Mouse (Mus musculus): ENCODE measurements at regions not wholly inside any gene's neighbourhood (a gene's known extent, or its start where the extent isn't known, plus 50 kb on each side); places are given as distances from the start of the nearest gene placed in this dataset.
A peak's percentile ranks its signal among the peaks of the same experiment; 100 is the strongest.

GRCm38 (mm10) chr9:50421572-50422285 is 72.6 kb upstream of the Plet1 start:
- Histone ChIP-seq H3K27ac (replicated peaks; ENCODE audit: low read depth, low read length) (no peak overlapping the region), H3K4me3 (ENCODE audit: low read depth, low read length) (no peak overlapping the region), H3K4me1 (ENCODE audit: control insufficient read depth, insufficient read depth, low read length) (no peaks in the 10 kb centered on the region), H3K9ac (ENCODE audit: low read length) (no peak overlapping the region), H3K36me3 (ENCODE audit: control insufficient read depth, insufficient read depth, low read length) (no peaks in the 10 kb centered on the region), H3K27me3 (ENCODE audit: control insufficient read depth, insufficient read depth, low read length) (no peaks in the 10 kb centered on the region), H3K4me2 (ENCODE audit: low read depth, severe bottlenecking) (no peak overlapping the region), H3K9me3 (ENCODE audit: control insufficient read depth, low read length) (no peaks in the 10 kb centered on the region)
- ATAC-seq (ENCODE audit: insufficient number of reproducible peaks, low FRiP score, low TSS enrichment, low read depth) (peak; percentile 73; the same call in 1 of the 2 replicates), DNase-seq (ENCODE audit: low spot score) (peak; percentile 56)
- WGBS = 62% methylated on average over 23 of the region's 23 CpGs

- no peaks in the 10 kb centered on the region for H3K27me3 ChIP-seq (ENCODE audit: control insufficient read depth, insufficient read depth, low read length)
- H3K27ac ChIP-seq (replicated peaks; ENCODE audit: low read depth, low read length) = no peak overlapping the region
- H3K9ac ChIP-seq (ENCODE audit: low read length) = no peak overlapping the region
- no peaks in the 10 kb centered on the region for H3K9me3 ChIP-seq (ENCODE audit: control insufficient read depth, low read length)
- H3K4me3 ChIP-seq (ENCODE audit: low read depth, low read length) = no peak overlapping the region
- no peaks in the 10 kb centered on the region for H3K4me1 ChIP-seq (ENCODE audit: control insufficient read depth, insufficient read depth, low read length)
- no peaks in the 10 kb centered on the region for H3K36me3 ChIP-seq (ENCODE audit: control insufficient read depth, insufficient read depth, low read length)
- WGBS = 41% methylated on average over 4 of the region's 4 CpGs
- no peak for ATAC-seq (ENCODE audit: insufficient number of reproducible peaks, low FRiP score, low TSS enrichment, low read depth)
- no peak for DNase-seq (ENCODE audit: low spot score)
- H3K4me2 ChIP-seq (ENCODE audit: low read depth, severe bottlenecking) = no peak overlapping the region
Measured at GRCm38 (mm10) chr9:50425866-50426495, 68.3 kb upstream of the Plet1 start.

DNA sequence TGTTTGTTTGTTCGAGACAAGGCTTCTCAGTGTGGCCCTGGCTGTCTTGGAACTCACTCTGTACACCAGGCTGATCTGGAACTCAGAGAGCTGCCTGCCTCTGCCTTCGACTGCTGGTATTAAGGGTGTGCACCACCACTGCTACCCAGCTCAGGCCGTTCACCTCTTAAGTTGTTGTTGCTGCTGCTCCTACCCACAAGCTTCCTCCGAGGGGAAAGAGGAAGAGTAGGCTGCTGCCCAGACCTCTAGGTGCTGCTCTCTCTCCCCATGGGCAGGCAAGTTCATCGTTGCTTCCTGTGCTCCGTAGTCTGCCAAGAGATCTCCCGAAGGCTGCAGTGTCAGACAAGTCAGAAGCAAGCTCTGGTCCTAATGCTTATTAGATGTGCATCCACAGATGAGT is 64.2 kb upstream of the Plet1 start:
- Histone ChIP-seq H3K4me1 (ENCODE audit: control insufficient read depth, insufficient read depth, low read length) (no peaks in the 10 kb centered on the region), H3K36me3 (ENCODE audit: control insufficient read depth, insufficient read depth, low read length) (no peaks in the 10 kb centered on the region), H3K9me3 (ENCODE audit: control insufficient read depth, low read length) (no peaks in the 10 kb centered on the region), H3K4me3 (ENCODE audit: low read depth, low read length) (no peak overlapping the region), H3K27me3 (ENCODE audit: control insufficient read depth, insufficient read depth, low read length) (no peaks in the 10 kb centered on the region), H3K27ac (replicated peaks; ENCODE audit: low read depth, low read length) (no peak overlapping the region), H3K9ac (ENCODE audit: low read length) (no peak overlapping the region), H3K4me2 (ENCODE audit: low read depth, severe bottlenecking) (no peak overlapping the region)
- 79% methylated on average over 7 of the region's 7 CpGs for WGBS
- DNase-seq (ENCODE audit: low spot score) (no peak), ATAC-seq (ENCODE audit: insufficient number of reproducible peaks, low FRiP score, low TSS enrichment, low read depth) (no peak)

- Histone ChIP-seq H3K9me3 (ENCODE audit: control insufficient read depth, low read length) (no peaks in the 10 kb centered on the region), H3K27me3 (ENCODE audit: control insufficient read depth, insufficient read depth, low read length) (no peaks in the 10 kb centered on the region), H3K4me3 (ENCODE audit: low read depth, low read length) (no peak overlapping the region), H3K4me1 (ENCODE audit: control insufficient read depth, insufficient read depth, low read length) (no peaks in the 10 kb centered on the region), H3K9ac (ENCODE audit: low read length) (no peak overlapping the region), H3K27ac (replicated peaks; ENCODE audit: low read depth, low read length) (no peak overlapping the region), H3K4me2 (ENCODE audit: low read depth, severe bottlenecking) (no peak overlapping the region), H3K36me3 (ENCODE audit: control insufficient read depth, insufficient read depth, low read length) (no peaks in the 10 kb centered on the region)
- DNase-seq (ENCODE audit: low spot score) = no peak
- ATAC-seq (ENCODE audit: insufficient number of reproducible peaks, low FRiP score, low TSS enrichment, low read depth) = no peak
- WGBS = 76% methylated on average over 4 of the region's 4 CpGs
Measured at GRCm38 (mm10) chr9:50433525-50433924, 60.8 kb upstream of the Plet1 start.

DNA sequence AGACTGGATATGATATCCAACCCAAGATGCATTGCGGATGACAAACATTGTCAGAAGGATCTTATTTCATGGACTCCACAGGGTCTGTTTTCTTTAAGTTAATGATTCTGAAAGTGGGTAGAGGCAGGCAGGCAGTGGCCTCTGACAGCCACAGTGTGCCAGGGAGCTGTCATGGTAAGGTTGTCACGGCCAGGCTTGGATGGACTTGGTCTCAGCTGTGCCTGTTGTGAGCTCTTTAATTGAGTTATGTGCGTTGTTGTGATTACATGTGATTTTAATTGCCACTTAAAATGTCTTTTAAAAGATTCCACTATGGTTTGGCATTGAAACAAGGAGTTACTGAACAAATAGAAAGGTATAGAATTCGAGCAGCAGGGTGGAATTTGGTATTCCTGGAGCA is 60.3 kb upstream of the Plet1 start:
- WGBS = 76% methylated on average over 4 of the region's 4 CpGs
- H3K9ac ChIP-seq (ENCODE audit: low read length) = no peak overlapping the region
- no peaks in the 10 kb centered on the region for H3K9me3 ChIP-seq (ENCODE audit: control insufficient read depth, low read length)
- DNase-seq (ENCODE audit: low spot score) (no peak), ATAC-seq (ENCODE audit: insufficient number of reproducible peaks, low FRiP score, low TSS enrichment, low read depth) (no peak)
- H3K27me3 ChIP-seq (ENCODE audit: control insufficient read depth, insufficient read depth, low read length) = no peaks in the 10 kb centered on the region
- no peaks in the 10 kb centered on the region for H3K4me1 ChIP-seq (ENCODE audit: control insufficient read depth, insufficient read depth, low read length)
- no peaks in the 10 kb centered on the region for H3K36me3 ChIP-seq (ENCODE audit: control insufficient read depth, insufficient read depth, low read length)
- no peak overlapping the region for H3K4me3 ChIP-seq (ENCODE audit: low read depth, low read length)
- no peak overlapping the region for H3K4me2 ChIP-seq (ENCODE audit: low read depth, severe bottlenecking)
- H3K27ac ChIP-seq (replicated peaks; ENCODE audit: low read depth, low read length) = no peak overlapping the region

DNA sequence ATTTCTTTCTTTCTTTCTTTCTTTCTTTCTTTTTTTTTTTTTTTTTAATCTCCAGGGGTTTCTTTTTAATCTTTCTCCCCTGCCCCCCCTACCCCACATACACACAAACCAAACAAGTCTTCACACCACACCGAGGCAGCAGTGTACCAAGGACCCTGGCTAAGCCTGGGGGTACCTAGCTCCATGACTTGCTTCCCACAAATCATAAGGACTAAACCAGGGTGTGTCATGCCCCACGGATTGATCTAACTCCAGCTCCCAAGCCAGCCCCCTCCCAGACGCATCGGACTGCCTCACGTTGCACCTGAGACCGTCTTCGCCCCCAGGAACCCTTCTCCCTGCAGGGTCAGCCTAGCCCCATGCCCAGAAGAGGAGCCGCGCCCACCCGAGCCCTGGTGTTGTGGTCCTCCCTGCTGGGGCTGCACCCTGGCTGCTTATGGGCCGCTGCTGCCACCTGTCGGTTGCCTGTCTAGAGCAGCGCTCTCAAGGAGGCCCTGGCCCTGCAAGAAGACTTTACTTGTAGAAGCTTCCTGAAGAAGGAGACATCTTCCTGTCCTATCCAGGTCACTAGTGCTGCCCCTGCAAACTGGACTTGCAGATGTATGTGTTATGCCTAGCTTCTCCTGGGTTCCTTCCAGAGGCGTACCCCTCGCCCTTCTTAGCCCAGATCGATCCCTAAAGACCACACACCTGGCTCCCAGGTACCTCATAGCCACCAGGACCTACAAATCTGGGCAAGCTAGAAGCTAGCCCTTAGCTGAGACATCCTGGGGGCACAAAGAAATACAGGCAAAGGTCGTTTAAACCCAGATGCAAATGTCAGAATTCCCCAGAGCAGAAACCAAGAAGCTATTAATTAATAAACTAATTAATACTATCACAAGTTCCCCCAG is 56.2 kb upstream of the Plet1 start:
- DNase-seq (ENCODE audit: low spot score) = peak; percentile 90
- 19% methylated on average over 17 of the region's 17 CpGs for WGBS
- Histone ChIP-seq H3K4me2 (ENCODE audit: low read depth, severe bottlenecking) (peak overlapping the region; percentile 43), H3K36me3 (ENCODE audit: control insufficient read depth, insufficient read depth, low read length) (no peaks in the 10 kb centered on the region), H3K4me3 (ENCODE audit: low read depth, low read length) (no peak overlapping the region), H3K9ac (ENCODE audit: low read length) (peak overlapping the region; percentile 22; the same call in 1 of the 2 replicates), H3K4me1 (ENCODE audit: control insufficient read depth, insufficient read depth, low read length) (no peaks in the 10 kb centered on the region), H3K27me3 (ENCODE audit: control insufficient read depth, insufficient read depth, low read length) (no peaks in the 10 kb centered on the region), H3K9me3 (ENCODE audit: control insufficient read depth, low read length) (no peaks in the 10 kb centered on the region), H3K27ac (replicated peaks; ENCODE audit: low read depth, low read length) (no peak overlapping the region)
- peak; percentile 70; the same call in 1 of the 2 replicates for ATAC-seq (ENCODE audit: insufficient number of reproducible peaks, low FRiP score, low TSS enrichment, low read depth)

- Histone ChIP-seq H3K4me1 (ENCODE audit: control insufficient read depth, insufficient read depth, low read length) (no peaks in the 10 kb centered on the region), H3K27me3 (ENCODE audit: control insufficient read depth, insufficient read depth, low read length) (no peaks in the 10 kb centered on the region), H3K4me2 (ENCODE audit: low read depth, severe bottlenecking) (no peak overlapping the region), H3K36me3 (ENCODE audit: control insufficient read depth, insufficient read depth, low read length) (no peaks in the 10 kb centered on the region), H3K4me3 (ENCODE audit: low read depth, low read length) (no peak overlapping the region), H3K9me3 (ENCODE audit: control insufficient read depth, low read length) (no peaks in the 10 kb centered on the region), H3K9ac (ENCODE audit: low read length) (no peak overlapping the region), H3K27ac (replicated peaks; ENCODE audit: low read depth, low read length) (no peak overlapping the region)
- WGBS = 61% methylated on average over 7 of the region's 7 CpGs
- ATAC-seq (ENCODE audit: insufficient number of reproducible peaks, low FRiP score, low TSS enrichment, low read depth) (no peak), DNase-seq (ENCODE audit: low spot score) (no peak)
Measured at GRCm38 (mm10) chr9:50438738-50439137, 55.6 kb upstream of the Plet1 start.

GRCm38 (mm10) chr9:50440222-50440621 is 54.1 kb upstream of the Plet1 start:
- no peak overlapping the region for H3K4me3 ChIP-seq (ENCODE audit: low read depth, low read length)
- no peaks in the 10 kb centered on the region for H3K4me1 ChIP-seq (ENCODE audit: control insufficient read depth, insufficient read depth, low read length)
- H3K36me3 ChIP-seq (ENCODE audit: control insufficient read depth, insufficient read depth, low read length) = no peaks in the 10 kb centered on the region
- no peak overlapping the region for H3K4me2 ChIP-seq (ENCODE audit: low read depth, severe bottlenecking)
- no peak overlapping the region for H3K9ac ChIP-seq (ENCODE audit: low read length)
- H3K27me3 ChIP-seq (ENCODE audit: control insufficient read depth, insufficient read depth, low read length) = no peaks in the 10 kb centered on the region
- no peaks in the 10 kb centered on the region for H3K9me3 ChIP-seq (ENCODE audit: control insufficient read depth, low read length)
- WGBS = 72% methylated on average over 3 of the region's 3 CpGs
- ATAC-seq (ENCODE audit: insufficient number of reproducible peaks, low FRiP score, low TSS enrichment, low read depth) (no peak; the same call in 1 of the 2 replicates), DNase-seq (ENCODE audit: low spot score) (no peak)
- H3K27ac ChIP-seq (replicated peaks; ENCODE audit: low read depth, low read length) = no peak overlapping the region
